Mouse (Mus musculus): ENCODE measurements at regions not wholly inside any gene's neighbourhood (a gene's known extent, or its start where the extent isn't known, plus 50 kb on each side); places are given as distances from the start of the nearest gene placed in this dataset.

DNA sequence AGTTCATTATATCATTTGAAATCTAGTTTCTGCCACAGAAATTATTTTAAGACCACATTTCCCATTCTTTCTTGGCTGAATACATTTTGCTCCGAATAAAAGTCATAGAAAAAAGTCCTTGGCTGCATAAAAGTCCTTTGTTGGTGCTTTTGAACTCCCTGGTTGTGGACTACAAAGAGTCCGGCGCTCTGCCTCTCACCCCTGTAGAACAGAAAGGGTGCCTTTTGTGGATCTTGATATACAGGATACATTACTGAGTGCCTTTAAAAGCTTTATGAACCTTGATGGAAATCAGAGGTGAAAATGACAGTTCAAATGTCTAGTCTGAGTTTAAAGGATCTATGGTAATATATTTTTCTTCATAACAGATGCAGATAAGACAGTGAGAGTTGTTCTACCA, 355.5 kb downstream of the Anxa1 start:
- no peak for DNase-seq

- no peak for DNase-seq
Measured at GRCm38 (mm10) chr19:20027667-20028282, 363.0 kb downstream of the Anxa1 start.

DNA sequence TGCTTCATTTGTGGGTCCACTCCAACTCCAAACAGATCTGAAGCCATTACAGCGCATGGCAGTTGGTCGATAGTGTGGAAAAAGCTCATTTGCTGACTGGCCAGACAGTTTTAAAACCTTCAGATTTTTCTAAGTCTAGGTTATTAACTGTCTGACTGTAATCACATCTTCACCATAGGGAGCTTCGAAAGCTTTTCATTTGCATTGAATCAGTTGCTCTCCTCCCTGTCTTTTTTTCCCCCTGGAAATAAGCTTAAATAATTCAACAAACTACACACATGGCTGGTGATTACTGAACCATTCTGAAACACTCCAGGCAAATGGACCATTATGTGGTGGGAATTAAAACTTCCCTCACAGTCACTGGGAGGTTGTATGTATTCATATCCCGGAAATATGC, 376.6 kb downstream of the Anxa1 start:
- DNase-seq = no peak

GRCm38 (mm10) chr19:20009801-20010441, 380.8 kb downstream of the Anxa1 start:
- peak; percentile 40 for DNase-seq

DNA sequence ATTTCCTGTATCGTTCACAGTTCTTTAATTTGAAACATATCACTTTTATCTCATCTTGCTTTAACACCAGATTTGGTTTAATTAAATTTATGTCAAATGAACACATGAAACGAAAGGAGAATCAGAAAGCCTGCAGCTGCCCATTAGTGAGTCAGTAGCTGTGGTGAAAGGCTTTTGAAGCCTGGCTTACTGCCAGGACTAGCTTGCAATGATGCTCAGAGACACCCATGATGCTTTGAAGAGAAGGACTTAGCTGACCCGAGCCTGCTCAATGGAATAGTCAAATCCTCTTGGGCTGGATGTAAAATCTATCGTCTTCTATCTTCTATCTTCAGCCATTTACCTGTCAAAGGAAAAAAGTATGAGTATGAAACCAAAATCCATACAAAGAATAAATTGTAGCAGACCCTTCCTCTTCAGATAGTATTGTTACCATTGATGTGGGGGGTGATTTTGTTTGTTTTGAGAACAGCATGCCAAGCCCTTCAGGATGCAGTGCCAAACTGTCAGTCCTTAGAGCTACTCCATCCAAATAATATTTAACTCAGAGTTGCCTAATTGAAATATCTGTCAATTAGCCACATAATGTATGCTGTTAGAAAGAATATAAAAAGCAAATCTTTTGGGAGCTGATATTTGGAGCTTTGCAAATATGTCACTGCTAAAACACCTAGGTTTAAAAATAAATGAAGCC, 384.7 kb downstream of the Anxa1 start:
- DNase-seq = no peak

DNA sequence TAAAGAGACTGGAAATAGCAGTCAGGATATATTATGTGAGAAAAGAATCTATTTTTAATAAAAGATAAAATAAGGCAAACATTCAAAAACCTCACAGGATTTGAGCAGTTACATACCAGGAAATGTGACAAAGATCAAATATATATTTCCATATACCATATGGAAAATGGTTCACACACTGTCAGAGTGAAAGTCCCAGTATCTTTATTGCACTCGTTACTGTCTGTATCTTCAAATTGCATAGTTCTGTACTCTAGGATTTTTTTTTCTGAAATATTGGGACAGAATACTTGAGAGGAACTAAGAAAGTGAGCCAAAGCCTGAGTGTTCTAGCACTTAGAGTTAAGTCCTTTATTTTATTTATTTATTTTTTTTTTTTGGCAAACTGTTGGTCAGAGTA, 403.5 kb downstream of the Anxa1 start:
- no peak for DNase-seq

DNA sequence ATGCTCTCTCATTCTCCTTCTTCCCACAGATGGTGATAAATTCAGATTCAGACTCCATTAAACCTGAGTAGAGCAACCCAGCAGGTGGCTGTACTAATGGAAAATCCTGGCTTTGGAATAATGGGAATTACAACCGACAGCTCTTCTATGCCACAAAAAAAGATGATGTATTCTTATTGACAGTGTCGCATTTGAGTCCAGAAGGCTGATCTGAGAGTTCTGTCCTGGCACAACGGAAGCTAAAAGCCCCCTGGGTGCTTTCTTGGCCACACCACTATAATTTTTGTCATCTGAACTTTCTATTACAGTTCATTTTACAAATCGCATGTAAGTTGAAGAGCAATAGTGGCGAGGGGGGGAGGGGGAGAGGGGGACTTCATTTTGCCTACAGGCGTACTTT, 411.9 kb downstream of the Anxa1 start:
- DNase-seq = no peak

- no peak for DNase-seq
Measured at GRCm38 (mm10) chr19:19977609-19978259, 413.0 kb downstream of the Anxa1 start.

- no peak for DNase-seq
Measured at GRCm38 (mm10) chr19:19976776-19977175, 414.0 kb downstream of the Anxa1 start.

GRCm38 (mm10) chr19:19969780-19970512, 420.8 kb downstream of the Anxa1 start:
- DNase-seq = no peak

DNA sequence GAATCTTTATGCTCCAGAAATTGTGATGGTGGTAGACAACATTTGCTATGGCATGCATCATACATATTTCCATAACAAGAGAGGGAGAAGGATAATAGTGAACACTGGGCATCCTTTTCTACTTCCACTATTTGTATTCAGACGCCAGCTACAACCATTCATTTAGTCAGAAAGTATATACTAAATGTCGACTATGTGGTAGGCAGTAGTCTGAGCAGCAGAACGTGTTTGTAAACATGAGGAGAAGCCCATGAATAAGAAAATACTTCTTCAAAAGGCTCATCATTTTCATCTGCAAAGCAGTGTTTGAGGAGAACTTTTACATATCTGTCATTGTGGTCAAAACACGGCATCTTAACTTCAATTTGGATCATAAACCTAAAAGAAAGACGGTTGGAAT, 421.4 kb downstream of the Anxa1 start:
- DNase-seq = no peak

- no peak for DNase-seq
Measured at GRCm38 (mm10) chr19:19945247-19945646, 445.5 kb downstream of the Anxa1 start.

GRCm38 (mm10) chr19:19942697-19943096, 448.0 kb downstream of the Anxa1 start:
- no peak for DNase-seq

DNA sequence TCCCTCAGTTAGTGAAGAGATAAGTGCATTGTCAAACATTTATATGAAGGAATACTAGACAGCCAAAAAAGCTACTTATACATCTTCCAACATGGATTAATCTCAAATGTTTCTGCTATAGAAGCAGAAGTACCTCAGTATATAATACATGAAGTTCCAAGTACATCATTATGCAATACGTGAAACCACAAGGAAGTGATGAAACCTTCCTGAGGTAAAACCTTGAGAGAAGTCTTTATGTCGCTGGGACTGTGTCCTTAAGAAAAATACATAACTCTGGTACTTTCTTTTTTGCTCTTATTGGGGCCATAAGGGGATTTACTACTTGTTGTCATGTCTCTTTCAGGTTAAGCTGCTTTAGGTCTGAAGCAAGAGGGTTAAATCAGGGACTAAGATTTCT, 469.6 kb downstream of the Anxa1 start:
- DNase-seq = no peak

- no peak for DNase-seq
Measured at GRCm38 (mm10) chr19:19885933-19886710, 504.6 kb downstream of the Anxa1 start.

GRCm38 (mm10) chr19:19880895-19881294, 509.8 kb downstream of the Anxa1 start:
- no peak for DNase-seq

DNA sequence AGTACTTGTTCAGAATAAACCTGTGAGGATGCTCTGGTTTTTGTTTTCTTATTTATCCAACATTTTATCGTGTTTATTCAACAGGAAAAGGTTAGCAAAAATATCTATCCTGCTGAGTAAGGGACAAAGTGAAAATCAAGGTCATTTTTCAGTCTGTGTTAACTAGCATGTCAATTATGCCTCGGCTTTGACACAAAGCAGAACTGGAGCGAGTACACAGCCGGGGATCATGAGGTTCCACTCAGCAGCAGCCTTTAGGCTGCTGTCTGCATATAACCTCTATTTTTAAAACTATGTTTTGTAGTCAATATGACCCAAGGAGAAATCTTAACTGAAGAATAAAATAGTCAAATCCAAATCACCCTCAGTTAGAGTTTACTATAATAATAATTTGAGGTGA, 542.6 kb downstream of the Anxa1 start:
- no peak for DNase-seq

- DNase-seq = no peak
Measured at GRCm38 (mm10) chr19:19807992-19808391, 582.8 kb downstream of the Anxa1 start.

DNA sequence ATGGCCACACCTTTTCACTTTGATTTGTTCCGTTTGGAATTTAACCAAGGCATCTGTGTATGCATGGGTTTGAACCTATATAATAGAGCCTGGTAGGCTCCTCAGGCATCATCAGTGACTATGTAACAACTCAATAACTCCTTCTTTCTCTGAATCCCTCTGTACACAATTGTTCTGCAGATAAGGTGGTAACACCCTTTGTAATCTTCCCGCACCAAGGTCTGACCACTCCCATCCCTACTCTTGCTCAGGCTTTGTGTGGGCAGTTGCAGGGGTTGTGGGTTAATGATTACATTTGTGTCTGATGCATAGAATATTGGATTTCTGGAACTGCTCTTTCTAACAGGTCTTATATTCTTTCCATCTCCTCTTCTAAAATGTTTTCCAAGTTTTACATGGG, 596.9 kb downstream of the Anxa1 start:
- DNase-seq = no peak

GRCm38 (mm10) chr19:19783507-19783906, 607.2 kb downstream of the Anxa1 start:
- no peak for DNase-seq

GRCm38 (mm10) chr19:19777891-19778290, 612.9 kb downstream of the Anxa1 start:
- no peak for DNase-seq

GRCm38 (mm10) chr19:19770990-19771389, 619.8 kb downstream of the Anxa1 start:
- DNase-seq = no peak
